Mouse (Mus musculus): ENCODE measurements at regions not wholly inside any gene's neighbourhood (a gene's known extent, or its start where the extent isn't known, plus 50 kb on each side); places are given as distances from the start of the nearest gene placed in this dataset.
"Not testable (repeated sequence)": the region's sequence is repeated elsewhere in the genome, so short reads cannot be mapped to it uniquely, and the experiment has no call there.

- no peak for TF ChIP-seq MAFK (IDR thresholded peaks at IDR 0.05; ENCODE audit: insufficient read depth, low read depth, low read length)
- TF ChIP-seq ZC3H11A (IDR thresholded peaks at IDR 0.05; ENCODE audit: borderline replicate concordance, low read depth, low read length): no peak
- no peak for TF ChIP-seq CHD2 (IDR thresholded peaks at IDR 0.05; ENCODE audit: low read depth, low read length)
- TF ChIP-seq HCFC1 (IDR thresholded peaks at IDR 0.05; ENCODE audit: borderline replicate concordance, insufficient read depth, low read length): no peak
- TF ChIP-seq ZNF384 (IDR thresholded peaks at IDR 0.05; ENCODE audit: low read depth, low read length): no peak
- Histone ChIP-seq H3K4me3 (ENCODE audit: insufficient read depth in 1 of 2, low read depth in 1 of 2, low read length in 2 of 2, poor library complexity in 1 of 2, severe bottlenecking in 1 of 2) (no peak overlapping the region; a peak in 1 of 4 replicates), H3K4me1 (ENCODE audit: control insufficient read depth in 2 of 2, insufficient read depth in 2 of 2, low read length in 2 of 2, poor library complexity in 1 of 2) (no peaks in the 10 kb centered on the region; a peak in 1 of 4 replicates), H3K9ac (ENCODE audit: insufficient read depth, low read depth, low read length, poor library complexity, severe bottlenecking) (no peak overlapping the region), H3K36me3 (ENCODE audit: control insufficient read depth, insufficient read depth, low read length, poor library complexity, severe bottlenecking) (no peaks in the 10 kb centered on the region), H3K9me3 (ENCODE audit: control insufficient read depth, insufficient read depth, low read depth, low read length) (no peaks in the 10 kb centered on the region), H3K27ac (ENCODE audit: insufficient read depth, low read depth, low read length, poor library complexity, severe bottlenecking) (no peak overlapping the region)
- DNase-seq (ENCODE audit: low read depth, low spot score): peak; percentile 20
- in situ Hi-C loops (cut with MboI; ENCODE audit: low sequenced_read_pairs in 2 of 2, unreplicated experiment in 2 of 2): no loop called here
Observed at GRCm38 (mm10) chr9:85948495-85949137, 106.4 kb downstream of the Tpbg start.

GRCm38 (mm10) chr9:85951777-85952176 is 109.6 kb downstream of the Tpbg start:
- H3K9ac ChIP-seq (ENCODE audit: insufficient read depth, low read depth, low read length, poor library complexity, severe bottlenecking): no peak overlapping the region
- H3K9me3 ChIP-seq (ENCODE audit: control insufficient read depth, insufficient read depth, low read depth, low read length): no peaks in the 10 kb centered on the region
- no peak overlapping the region for H3K4me3 ChIP-seq (ENCODE audit: insufficient read depth in 1 of 2, low read depth in 1 of 2, low read length in 2 of 2, poor library complexity in 1 of 2, severe bottlenecking in 1 of 2)
- in situ Hi-C loops (cut with MboI; ENCODE audit: low sequenced_read_pairs in 2 of 2, unreplicated experiment in 2 of 2): no loop called here
- H3K36me3 ChIP-seq (ENCODE audit: control insufficient read depth, insufficient read depth, low read length, poor library complexity, severe bottlenecking): no peaks in the 10 kb centered on the region
- no peak overlapping the region for H3K27ac ChIP-seq (ENCODE audit: insufficient read depth, low read depth, low read length, poor library complexity, severe bottlenecking)
- no peaks in the 10 kb centered on the region; a peak in 1 of 4 replicates for H3K4me1 ChIP-seq (ENCODE audit: control insufficient read depth in 2 of 2, insufficient read depth in 2 of 2, low read length in 2 of 2, poor library complexity in 1 of 2)
- TF ChIP-seq ZC3H11A (IDR thresholded peaks at IDR 0.05; ENCODE audit: borderline replicate concordance, low read depth, low read length) (no peak), MAFK (IDR thresholded peaks at IDR 0.05; ENCODE audit: insufficient read depth, low read depth, low read length) (peak; percentile 80), HCFC1 (IDR thresholded peaks at IDR 0.05; ENCODE audit: borderline replicate concordance, insufficient read depth, low read length) (no peak)
- no peak for DNase-seq (ENCODE audit: low read depth, low spot score)

- Histone ChIP-seq H3K4me1 (ENCODE audit: control insufficient read depth in 2 of 2, insufficient read depth in 2 of 2, low read length in 2 of 2, poor library complexity in 1 of 2) (no peaks in the 10 kb centered on the region), H3K4me3 (ENCODE audit: insufficient read depth in 1 of 2, low read depth in 1 of 2, low read length in 2 of 2, poor library complexity in 1 of 2, severe bottlenecking in 1 of 2) (no peak overlapping the region), H3K36me3 (ENCODE audit: control insufficient read depth, insufficient read depth, low read length, poor library complexity, severe bottlenecking) (no peaks in the 10 kb centered on the region), H3K27ac (ENCODE audit: insufficient read depth, low read depth, low read length, poor library complexity, severe bottlenecking) (no peak overlapping the region), H3K9me3 (ENCODE audit: control insufficient read depth, insufficient read depth, low read depth, low read length) (no peaks in the 10 kb centered on the region), H3K9ac (ENCODE audit: insufficient read depth, low read depth, low read length, poor library complexity, severe bottlenecking) (no peak overlapping the region)
- no peak for DNase-seq (ENCODE audit: low read depth, low spot score)
- TF ChIP-seq MAFK (IDR thresholded peaks at IDR 0.05; ENCODE audit: insufficient read depth, low read depth, low read length) (no peak), CHD2 (IDR thresholded peaks at IDR 0.05; ENCODE audit: low read depth, low read length) (no peak), ZC3H11A (IDR thresholded peaks at IDR 0.05; ENCODE audit: borderline replicate concordance, low read depth, low read length) (no peak), ZNF384 (IDR thresholded peaks at IDR 0.05; ENCODE audit: low read depth, low read length) (no peak), HCFC1 (IDR thresholded peaks at IDR 0.05; ENCODE audit: borderline replicate concordance, insufficient read depth, low read length) (no peak)
- in situ Hi-C loops (cut with MboI; ENCODE audit: low sequenced_read_pairs in 2 of 2, unreplicated experiment in 2 of 2): no loop called here
Observed at GRCm38 (mm10) chr9:85970076-85970475, 127.9 kb downstream of the Tpbg start.

GRCm38 (mm10) chr9:85981428-85981827 is 139.2 kb downstream of the Tpbg start:
- Histone ChIP-seq H3K4me3 (ENCODE audit: insufficient read depth in 1 of 2, low read depth in 1 of 2, low read length in 2 of 2, poor library complexity in 1 of 2, severe bottlenecking in 1 of 2) (no peak overlapping the region), H3K27ac (ENCODE audit: insufficient read depth, low read depth, low read length, poor library complexity, severe bottlenecking) (no peak overlapping the region), H3K9ac (ENCODE audit: insufficient read depth, low read depth, low read length, poor library complexity, severe bottlenecking) (no peak overlapping the region), H3K4me1 (ENCODE audit: control insufficient read depth in 2 of 2, insufficient read depth in 2 of 2, low read length in 2 of 2, poor library complexity in 1 of 2) (no peaks in the 10 kb centered on the region), H3K36me3 (ENCODE audit: control insufficient read depth, insufficient read depth, low read length, poor library complexity, severe bottlenecking) (no peaks in the 10 kb centered on the region), H3K9me3 (ENCODE audit: control insufficient read depth, insufficient read depth, low read depth, low read length) (no peaks in the 10 kb centered on the region)
- no peak for DNase-seq (ENCODE audit: low read depth, low spot score)
- in situ Hi-C loops (cut with MboI; ENCODE audit: low sequenced_read_pairs in 2 of 2, unreplicated experiment in 2 of 2): no loop called here
- TF ChIP-seq HCFC1 (IDR thresholded peaks at IDR 0.05; ENCODE audit: borderline replicate concordance, insufficient read depth, low read length) (no peak), CHD2 (IDR thresholded peaks at IDR 0.05; ENCODE audit: low read depth, low read length) (no peak), MAFK (IDR thresholded peaks at IDR 0.05; ENCODE audit: insufficient read depth, low read depth, low read length) (no peak), ZC3H11A (IDR thresholded peaks at IDR 0.05; ENCODE audit: borderline replicate concordance, low read depth, low read length) (no peak), ZNF384 (IDR thresholded peaks at IDR 0.05; ENCODE audit: low read depth, low read length) (no peak)

- in situ Hi-C loops (cut with MboI; ENCODE audit: low sequenced_read_pairs in 2 of 2, unreplicated experiment in 2 of 2); DNase-seq (ENCODE audit: low read depth, low spot score); H3K4me1 ChIP-seq (ENCODE audit: control insufficient read depth in 2 of 2, insufficient read depth in 2 of 2, low read length in 2 of 2, poor library complexity in 1 of 2); H3K36me3 ChIP-seq (ENCODE audit: control insufficient read depth, insufficient read depth, low read length, poor library complexity, severe bottlenecking); H3K4me3 ChIP-seq (ENCODE audit: insufficient read depth in 1 of 2, low read depth in 1 of 2, low read length in 2 of 2, poor library complexity in 1 of 2, severe bottlenecking in 1 of 2); H3K27ac ChIP-seq (ENCODE audit: insufficient read depth, low read depth, low read length, poor library complexity, severe bottlenecking); H3K9me3 ChIP-seq (ENCODE audit: control insufficient read depth, insufficient read depth, low read depth, low read length); H3K9ac ChIP-seq (ENCODE audit: insufficient read depth, low read depth, low read length, poor library complexity, severe bottlenecking): not testable (repeated sequence)
Observed at GRCm38 (mm10) chr9:85983516-85983915, 141.3 kb downstream of the Tpbg start.

Data from ES-E14 (cell line).